Mouse (Mus musculus): ENCODE data around the gene Clec10a.

Gene Clec10a

GRCm38 (mm10) chr11:70219873-70220272, 63.9 kb downstream of the Clec10a start:
- no peak for DNase-seq

- no peak for DNase-seq
Measured at GRCm38 (mm10) chr11:70220323-70220722, 64.3 kb downstream of the Clec10a start.

Measured in right cerebral cortex, postnatal 4 days (tissue).